Mouse (Mus musculus) adrenal gland, adult 10 weeks (tissue): Measurements from ENCODE around the gene Hoxb4. TPM values are rescaled to one million over a fixed set of nuclear protein-coding genes. Genes with fewer than 3 reads are reported as not detected.

ENCODE experiments used
- polyA plus RNA-seq: library from polyadenylated mRNA; stranded (reverse); fragments of 350-450 nt; fragmentation: Illumina TruSeq; extraction: RNeasy Lipid Tissue Mini Kit (QIAGEN cat#74804); gene quantifications from one replicate; pipeline ENCODE4 v1.2.3, GENCODE M21; 2014; ENCODE audit warnings: low read depth, low replicate concordance

The Hoxb4 gene
- polyA plus RNA-seq: 11.9 TPM

GRCm38 (mm10) chr11:96317608-96318367, at the start of gene Hoxb4:
Hoxb4 (plus strand) TSS chr11:96318267.

GRCm38 (mm10) chr11:96270996-96271540, 47.0 kb upstream of the Hoxb4 start, which contains the start of gene Hoxb9:
Hoxb9 (plus strand) TSS chr11:96271457.

GRCm38 (mm10) chr11:96281855-96282570, 36.1 kb upstream of the Hoxb4 start, which contains the start of gene Hoxb8:
Hoxb8 (plus strand) TSS chr11:96281905.

GRCm38 (mm10) chr11:96285771-96286738, 32.0 kb upstream of the Hoxb4 start, which contains the start of gene Hoxb7:
Hoxb7 (plus strand) TSS chr11:96286623.

GRCm38 (mm10) chr11:96291681-96292564, 26.1 kb upstream of the Hoxb4 start, which contains the start of gene Hoxb6:
Hoxb6 (plus strand) TSS chr11:96292476.

GRCm38 (mm10) chr11:96303151-96304099, 14.6 kb upstream of the Hoxb4 start, which contains the start of gene Hoxb5:
Hoxb5 (plus strand) TSS chr11:96303336.

GRCm38 (mm10) chr11:96323154-96323553, 5.1 kb downstream of the Hoxb4 start, which contains the start of gene Hoxb3:
Hoxb3 (plus strand) TSS chr11:96323326.

GRCm38 (mm10) chr11:96350341-96350624, 32.2 kb downstream of the Hoxb4 start, which contains the start of gene Hoxb2:
Hoxb2 (plus strand) TSS chr11:96350525.

GRCm38 (mm10) chr11:96365441-96366091, 47.5 kb downstream of the Hoxb4 start, which contains the start of gene Hoxb1:
Hoxb1 (plus strand) TSS chr11:96365752.

Other genes starting within 250 kb of the Hoxb4 start
- gene Atp5g1, start 242.6 kb upstream of the Hoxb4 start, polyA plus RNA-seq: 5.2 TPM
- gene Calcoco2, start 206.3 kb upstream of the Hoxb4 start, polyA plus RNA-seq: not detected
- not detected for gene Ttll6, start 184.5 kb upstream of the Hoxb4 start, polyA plus RNA-seq
- gene Hoxb13, start 124.0 kb upstream of the Hoxb4 start, polyA plus RNA-seq: not detected
- gene Hoxb9, start 46.8 kb upstream of the Hoxb4 start, polyA plus RNA-seq: 350 TPM
- 34.4 TPM for gene Hoxb8, start 36.4 kb upstream of the Hoxb4 start, polyA plus RNA-seq
- gene Hoxb7, start 31.6 kb upstream of the Hoxb4 start, polyA plus RNA-seq: 102 TPM
- 21.2 TPM for gene Hoxb6, start 25.8 kb upstream of the Hoxb4 start, polyA plus RNA-seq
- gene Hoxb5, start 14.9 kb upstream of the Hoxb4 start, polyA plus RNA-seq: 7.4 TPM
- gene Hoxb3, start 5.1 kb downstream of the Hoxb4 start, polyA plus RNA-seq: 30.6 TPM
- 16.9 TPM for gene Hoxb2, start 32.3 kb downstream of the Hoxb4 start, polyA plus RNA-seq
- gene Hoxb1, start 47.5 kb downstream of the Hoxb4 start, polyA plus RNA-seq: not detected
- gene Skap1, start 146.3 kb downstream of the Hoxb4 start, polyA plus RNA-seq: 2.6 TPM